Mouse (Mus musculus) kidney, embryonic 14.5 days (tissue): Measurements from ENCODE around the gene Zfp398. TPM values are rescaled to one million over a fixed set of nuclear protein-coding genes. Genes with fewer than 3 reads are reported as not detected.

Experiments used
- ATAC-seq: fragments of 200-750 bp; cut with Nextera tagmentation; 2 replicates; pipeline ENCODE4 v1.8.0; 2017; ENCODE audit warnings: moderate number of reproducible peaks, mild to moderate bottlenecking, moderate TSS enrichment, moderate library complexity; ENCODE audit not compliant: low FRiP score, low TSS enrichment
- H3K27ac ChIP-seq: fragments of 300-500 bp; sonication (generic); 2 replicates; pipeline ENCODE4 v1.5.1; 2014; ENCODE audit warnings: low read depth, mild to moderate bottlenecking, low read length, moderate library complexity, mixed read lengths
- H3K27me3 ChIP-seq: fragments of 300-500 bp; sonication (generic); 2 replicates; pipeline ENCODE4 v1.6.1; 2014; ENCODE audit warnings: mild to moderate bottlenecking, low read length; ENCODE audit not compliant: control insufficient read depth, insufficient read depth
- H3K36me3 ChIP-seq: fragments of 300-500 bp; sonication (generic); 2 replicates; pipeline ENCODE4 v1.6.1; 2014; ENCODE audit warnings: low read length, mixed read lengths; ENCODE audit not compliant: control insufficient read depth, insufficient read depth
- H3K4me1 ChIP-seq: fragments of 300-500 bp; sonication (generic); 2 replicates; pipeline ENCODE4 v1.6.1; 2014; ENCODE audit warnings: low read length, mixed read lengths; ENCODE audit not compliant: control insufficient read depth, insufficient read depth
- H3K4me2 ChIP-seq: fragments of 300-500 bp; sonication (generic); replicated peaks from 2 replicates; pipeline ENCODE4 v1.6.1; 2014; ENCODE audit warnings: low read depth, mild to moderate bottlenecking, low read length
- H3K4me3 ChIP-seq: fragments of 300-500 bp; sonication (generic); 2 replicates; pipeline ENCODE4 v1.5.1; 2014; ENCODE audit warnings: mild to moderate bottlenecking, low read length
- H3K9ac ChIP-seq: fragments of 300-500 bp; sonication (generic); 2 replicates; pipeline ENCODE4 v1.6.1; 2014; ENCODE audit warnings: low read depth, mild to moderate bottlenecking, low read length, moderate library complexity
- H3K9me3 ChIP-seq: fragments of 300-500 bp; sonication (generic); 2 replicates; pipeline ENCODE4 v1.6.1; 2016; ENCODE audit warnings: low read length; ENCODE audit not compliant: control insufficient read depth
- WGBS: fragments of 180-500 bp; shearing (Covaris S2); extraction: QIAGEN DNeasy Blood & Tissue Kit; methylation state at CpG from one replicate; pipeline ENCODE4 v1.1.7; 2014; 5-methylcytosine and 5-hydroxymethylcytosine counted together
- polyA plus RNA-seq: library from polyadenylated mRNA; unstranded; fragments of >200 nt; fragmentation: Nextera tagmentation; extraction: Ambion mirVana; gene quantifications from 2 replicates; pipeline ENCODE4 v1.2.1, GENCODE M21; 2014

The Zfp398 gene
- polyA plus RNA-seq, 1 experiment from 2014 or later: 11.6 TPM

DNA sequence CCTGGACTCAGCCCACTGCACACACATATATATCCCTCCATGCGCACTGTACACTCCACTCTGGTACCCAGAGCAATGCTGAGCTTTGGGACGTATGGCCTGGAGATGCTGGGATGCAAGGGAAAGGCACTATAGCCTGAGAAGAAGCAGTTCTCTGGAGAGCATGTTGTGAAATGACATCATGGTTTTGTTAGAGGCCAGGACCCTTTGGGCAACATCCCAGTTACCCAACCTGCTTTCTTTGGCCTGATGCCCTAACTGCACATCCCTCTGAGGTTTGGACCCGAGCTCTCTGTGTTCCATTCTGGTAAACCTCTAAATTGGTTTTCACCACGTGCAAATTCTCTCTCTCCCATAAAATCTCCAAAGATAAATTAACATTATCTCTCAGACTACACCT, 68.1 kb downstream of the Zfp398 start:
- Histone ChIP-seq H3K27ac (no peak overlapping the region), H3K4me1 (no peaks in the 10 kb centered on the region), H3K9me3 (peaks cover 3% of the 10 kb centered on the region; the same call in 1 of the 2 replicates), H3K4me2 (no peak overlapping the region), H3K36me3 (peaks cover 76% of the 10 kb centered on the region), H3K27me3 (no peaks in the 10 kb centered on the region), H3K4me3 (no peak overlapping the region), H3K9ac (no peak overlapping the region)
- WGBS: 81% methylated on average over 4 of the region's 4 CpGs
- no peak for ATAC-seq

DNA sequence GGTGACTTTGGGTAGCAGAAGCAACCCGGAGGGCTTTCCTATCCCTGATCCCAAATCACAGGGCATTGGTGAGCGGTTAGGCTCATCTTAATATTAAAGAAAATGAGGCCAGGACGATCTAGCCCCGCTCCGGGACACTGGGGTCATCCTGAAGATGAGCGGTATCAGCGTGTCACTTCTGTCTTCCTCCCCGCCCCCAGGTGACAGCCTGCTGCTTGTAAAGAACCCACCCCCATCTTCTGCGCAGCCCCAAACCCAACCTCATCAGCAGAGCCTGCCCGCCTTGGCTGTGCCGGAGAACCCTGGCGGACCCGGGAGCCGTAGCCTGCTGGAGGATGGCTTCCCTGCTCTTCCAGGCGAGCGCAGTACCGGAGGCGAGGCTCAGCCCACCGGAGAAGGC, 68.9 kb downstream of the Zfp398 start:
- no peak for ATAC-seq
- Histone ChIP-seq H3K4me1 (no peaks in the 10 kb centered on the region), H3K36me3 (peaks cover 71% of the 10 kb centered on the region), H3K27me3 (no peaks in the 10 kb centered on the region), H3K4me3 (no peak overlapping the region), H3K9ac (no peak overlapping the region), H3K4me2 (no peak overlapping the region), H3K27ac (no peak overlapping the region), H3K9me3 (peaks cover 3% of the 10 kb centered on the region; the same call in 1 of the 2 replicates)
- WGBS: 59% methylated on average over 19 of the region's 19 CpGs

- 67% methylated on average over 44 of the region's 44 CpGs for WGBS
- no peak overlapping the region for H3K4me3 ChIP-seq
- ATAC-seq: no peak
- no peak overlapping the region for H3K9ac ChIP-seq
- H3K27ac ChIP-seq: no peak overlapping the region
- no peaks in the 10 kb centered on the region for H3K4me1 ChIP-seq
- H3K36me3 ChIP-seq: peaks cover 65% of the 10 kb centered on the region
- peaks cover 3% of the 10 kb centered on the region; the same call in 1 of the 2 replicates for H3K9me3 ChIP-seq
- H3K27me3 ChIP-seq: no peaks in the 10 kb centered on the region
- no peak overlapping the region for H3K4me2 ChIP-seq
Measured at GRCm38 (mm10) chr6:47904917-47905695, 69.6 kb downstream of the Zfp398 start.

DNA sequence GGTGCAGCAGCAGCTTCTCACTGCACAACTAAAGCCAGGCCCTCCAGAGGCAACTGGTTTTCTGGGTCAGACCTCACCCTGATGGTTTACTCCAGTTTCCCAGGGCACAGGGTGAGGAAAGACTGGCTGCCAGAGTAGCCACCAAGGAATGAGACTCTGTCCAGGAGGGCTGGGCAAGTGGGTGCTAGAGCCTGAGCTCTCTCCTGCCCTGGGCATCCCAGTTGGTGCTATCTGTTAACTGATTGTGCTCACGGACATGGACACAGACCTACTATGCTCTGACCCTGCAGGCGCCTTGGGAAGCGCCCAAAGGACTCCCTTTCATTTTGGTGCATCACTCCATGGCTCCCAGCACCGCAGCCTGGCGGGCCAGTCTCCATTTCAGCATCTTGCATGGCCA, 70.9 kb downstream of the Zfp398 start:
- H3K4me3 ChIP-seq: no peak overlapping the region

GRCm38 (mm10) chr6:47909007-47909406, 73.5 kb downstream of the Zfp398 start:
- no peak for ATAC-seq
- Histone ChIP-seq H3K27me3 (no peaks in the 10 kb centered on the region), H3K4me3 (no peak overlapping the region), H3K9me3 (peaks cover 3% of the 10 kb centered on the region; the same call in 1 of the 2 replicates), H3K4me2 (no peak overlapping the region), H3K36me3 (peaks cover 31% of the 10 kb centered on the region), H3K4me1 (no peaks in the 10 kb centered on the region), H3K9ac (no peak overlapping the region), H3K27ac (no peak overlapping the region)
- WGBS: 97% methylated on average over 1 of the region's 1 CpGs

More for the DNA sequence above, 70.9 kb downstream of the Zfp398 start:
- peaks cover 3% of the 10 kb centered on the region; the same call in 1 of the 2 replicates for H3K9me3 ChIP-seq
- H3K4me1 ChIP-seq: no peaks in the 10 kb centered on the region
- no peak overlapping the region for H3K4me2 ChIP-seq
- H3K9ac ChIP-seq: no peak overlapping the region
- no peaks in the 10 kb centered on the region for H3K27me3 ChIP-seq
- H3K36me3 ChIP-seq: peaks cover 53% of the 10 kb centered on the region
- no peak for ATAC-seq
- WGBS: 92% methylated on average over 5 of the region's 5 CpGs
- no peak overlapping the region for H3K27ac ChIP-seq

GRCm38 (mm10) chr6:47911650-47912049, 76.2 kb downstream of the Zfp398 start:
- peaks cover 6% of the 10 kb centered on the region for H3K36me3 ChIP-seq
- no peak overlapping the region for H3K4me2 ChIP-seq
- H3K4me3 ChIP-seq: no peak overlapping the region
- H3K27me3 ChIP-seq: no peaks in the 10 kb centered on the region
- no peak for ATAC-seq
- no peaks in the 10 kb centered on the region for H3K4me1 ChIP-seq
- H3K9ac ChIP-seq: no peak overlapping the region
- 56% methylated on average over 1 of the region's 1 CpGs for WGBS
- H3K27ac ChIP-seq: no peak overlapping the region
- no peaks in the 10 kb centered on the region for H3K9me3 ChIP-seq

DNA sequence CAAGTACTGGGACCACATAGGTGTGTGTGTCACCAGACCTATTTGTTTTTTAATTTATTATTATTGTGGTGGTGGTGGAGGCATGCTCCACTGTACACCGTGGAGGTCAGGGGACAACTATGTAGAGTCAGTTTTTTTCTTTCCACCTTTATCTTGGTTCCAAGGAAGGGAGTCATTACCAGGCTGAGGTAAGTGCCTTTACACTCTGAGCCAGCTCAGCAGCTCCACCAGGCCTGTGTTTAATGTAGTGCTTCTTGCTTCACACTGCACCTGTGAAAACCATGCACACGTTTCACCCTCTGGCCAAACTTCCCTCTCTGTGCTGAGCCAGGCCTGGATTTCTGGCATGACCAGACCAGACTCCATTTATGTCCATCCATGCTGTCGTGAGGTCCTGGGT, 77.5 kb downstream of the Zfp398 start:
- H3K4me1 ChIP-seq: no peaks in the 10 kb centered on the region
- H3K36me3 ChIP-seq: no peaks in the 10 kb centered on the region
- H3K27me3 ChIP-seq: no peaks in the 10 kb centered on the region
- H3K4me3 ChIP-seq: no peak overlapping the region
- no peak overlapping the region for H3K9ac ChIP-seq
- 56% methylated on average over 3 of the region's 3 CpGs for WGBS
- no peak overlapping the region for H3K4me2 ChIP-seq
- H3K27ac ChIP-seq: no peak overlapping the region
- no peak for ATAC-seq
- H3K9me3 ChIP-seq: no peaks in the 10 kb centered on the region

GRCm38 (mm10) chr6:47917051-47917450, 81.6 kb downstream of the Zfp398 start:
- no peak overlapping the region for H3K9ac ChIP-seq
- H3K4me2 ChIP-seq: no peak overlapping the region
- H3K4me3 ChIP-seq: no peak overlapping the region
- no peaks in the 10 kb centered on the region for H3K36me3 ChIP-seq
- no peaks in the 10 kb centered on the region for H3K9me3 ChIP-seq
- WGBS: 76% methylated on average over 5 of the region's 5 CpGs
- no peak overlapping the region for H3K27ac ChIP-seq
- H3K4me1 ChIP-seq: peaks cover 6% of the 10 kb centered on the region
- no peak for ATAC-seq
- no peaks in the 10 kb centered on the region for H3K27me3 ChIP-seq

DNA sequence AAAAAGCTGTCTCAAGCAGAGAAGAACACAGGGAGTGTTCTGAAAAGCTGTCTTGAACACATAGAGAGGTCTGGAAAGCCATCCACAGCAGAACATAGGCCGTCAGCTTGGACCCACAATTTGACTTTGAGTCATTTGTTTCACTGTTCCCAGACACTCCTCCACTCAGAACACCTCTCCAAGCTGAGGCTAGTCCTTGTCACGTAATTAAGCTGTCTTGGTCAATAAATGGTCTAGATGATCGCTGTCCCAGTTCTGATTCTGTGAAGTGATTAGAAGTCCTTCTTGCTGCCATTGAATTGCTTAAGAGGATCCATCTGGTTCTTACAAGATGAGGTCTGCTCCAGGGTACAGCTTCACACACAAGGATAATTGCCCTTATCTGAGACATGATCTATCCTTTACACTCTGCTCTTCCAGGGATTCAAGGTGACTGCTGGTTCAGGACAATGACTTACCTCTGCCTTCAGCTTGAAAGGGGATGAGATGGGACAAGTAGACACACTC, 83.4 kb downstream of the Zfp398 start:
- no peak for ATAC-seq
- Histone ChIP-seq H3K4me1 (peaks cover 6% of the 10 kb centered on the region), H3K9ac (no peak overlapping the region), H3K27me3 (no peaks in the 10 kb centered on the region), H3K36me3 (no peaks in the 10 kb centered on the region), H3K4me3 (no peak overlapping the region), H3K27ac (no peak overlapping the region), H3K4me2 (no peak overlapping the region), H3K9me3 (no peaks in the 10 kb centered on the region)
- 55% methylated on average over 3 of the region's 3 CpGs for WGBS
